Mouse (Mus musculus): Measurements from ENCODE around the gene Pik3ca.

Pik3ca gene

GRCm38 (mm10) chr3:32397461-32398174 lies at the start of gene Pik3ca:
Pik3ca (plus strand) TSS chr3:32397671.
- peak; percentile 35 to 48 for DNase-seq (ENCODE audit: low spot score in 2 of 2)

- no peak for DNase-seq (ENCODE audit: low spot score in 2 of 2)
Measured at GRCm38 (mm10) chr3:32347881-32348280, 49.6 kb upstream of the Pik3ca start.

- DNase-seq (ENCODE audit: low spot score in 2 of 2): no peak
Measured at GRCm38 (mm10) chr3:32361221-32361620, 36.2 kb upstream of the Pik3ca start.

GRCm38 (mm10) chr3:32364195-32364594 lies 33.3 kb upstream of the Pik3ca start:
- no peak for DNase-seq (ENCODE audit: low spot score in 2 of 2)

GRCm38 (mm10) chr3:32364841-32365545 lies 32.5 kb upstream of the Pik3ca start:
- peak in 1 of 2 experiments; percentile 2 for DNase-seq (ENCODE audit: low spot score in 2 of 2)

- DNase-seq (ENCODE audit: low spot score in 2 of 2): peak; percentile 76 to 84
Measured at GRCm38 (mm10) chr3:32365546-32366245, 31.8 kb upstream of the Pik3ca start, which contains the start of gene Zmat3. Zmat3 (minus strand) TSS chr3:32366014.

GRCm38 (mm10) chr3:32366246-32366734 lies 31.2 kb upstream of the Pik3ca start:
- DNase-seq (ENCODE audit: low spot score in 2 of 2): no peak

GRCm38 (mm10) chr3:32367516-32367915 lies 30.0 kb upstream of the Pik3ca start:
- DNase-seq (ENCODE audit: low spot score in 2 of 2): no peak

- DNase-seq (ENCODE audit: low spot score in 2 of 2): no peak
Measured at GRCm38 (mm10) chr3:32371957-32372356, 25.5 kb upstream of the Pik3ca start.

GRCm38 (mm10) chr3:32372470-32372869 lies 25.0 kb upstream of the Pik3ca start:
- no peak for DNase-seq (ENCODE audit: low spot score in 2 of 2)

- DNase-seq (ENCODE audit: low spot score in 2 of 2): no peak
Measured at GRCm38 (mm10) chr3:32373236-32373635, 24.2 kb upstream of the Pik3ca start.

GRCm38 (mm10) chr3:32379891-32380290 lies 17.6 kb upstream of the Pik3ca start:
- DNase-seq (ENCODE audit: low spot score in 2 of 2): no peak

- no peak for DNase-seq (ENCODE audit: low spot score in 2 of 2)
Measured at GRCm38 (mm10) chr3:32381556-32381955, 15.9 kb upstream of the Pik3ca start.

- DNase-seq (ENCODE audit: low spot score in 2 of 2): no peak
Measured at GRCm38 (mm10) chr3:32392841-32393240, 4.6 kb upstream of the Pik3ca start.

GRCm38 (mm10) chr3:32393986-32394385 lies 3.5 kb upstream of the Pik3ca start:
- no peak for DNase-seq (ENCODE audit: low spot score in 2 of 2)

GRCm38 (mm10) chr3:32395771-32396551 lies 1.5 kb upstream of the Pik3ca start:
- peak; percentile 13 to 19 for DNase-seq (ENCODE audit: low spot score in 2 of 2)

GRCm38 (mm10) chr3:32396794-32397460 lies 544 bp upstream of the Pik3ca start:
- DNase-seq (ENCODE audit: low spot score in 2 of 2): peak; percentile 96 to 98

- no peak for DNase-seq (ENCODE audit: low spot score in 2 of 2)
Measured at GRCm38 (mm10) chr3:32398175-32398538, 686 bp downstream of the Pik3ca start.

GRCm38 (mm10) chr3:32398623-32399022 lies 1.2 kb downstream of the Pik3ca start:
- no peak for DNase-seq (ENCODE audit: low spot score in 2 of 2)

GRCm38 (mm10) chr3:32399381-32399780 lies 1.9 kb downstream of the Pik3ca start:
- no peak for DNase-seq (ENCODE audit: low spot score in 2 of 2)

GRCm38 (mm10) chr3:32399931-32400330 lies 2.5 kb downstream of the Pik3ca start:
- DNase-seq (ENCODE audit: low spot score in 2 of 2): no peak

All from urinary bladder, postnatal 36 days (tissue).